Mouse (Mus musculus) kidney, embryonic 15.5 days (tissue): ENCODE results near the gene R3hdm4. TPM values are rescaled to one million over a fixed set of nuclear protein-coding genes. Genes with fewer than 3 reads are reported as not detected.

Experiments used
- ATAC-seq: fragments of 200-750 bp; cut with Nextera tagmentation; replicated peaks from 2 replicates; pipeline ENCODE4 v1.8.0; 2017; ENCODE audit warnings: moderate TSS enrichment; ENCODE audit not compliant: low FRiP score
- H3K27ac ChIP-seq: fragments of 300-500 bp; sonication (generic); 2 replicates; pipeline ENCODE4 v1.5.1; 2015; ENCODE audit warnings: mild to moderate bottlenecking, inconsistent platforms
- H3K27me3 ChIP-seq: fragments of 300-500 bp; sonication (generic); 2 replicates; pipeline ENCODE4 v1.6.1; 2015; ENCODE audit warnings: inconsistent platforms
- H3K36me3 ChIP-seq: fragments of 300-500 bp; sonication (generic); 2 replicates; pipeline ENCODE4 v1.6.1; 2015; ENCODE audit warnings: inconsistent platforms
- H3K4me1 ChIP-seq: fragments of 300-500 bp; sonication (generic); 2 replicates; pipeline ENCODE4 v1.6.1; 2015; ENCODE audit warnings: inconsistent platforms
- H3K4me2 ChIP-seq: fragments of 300-500 bp; sonication (generic); 2 replicates; pipeline ENCODE4 v1.6.1; 2015; ENCODE audit warnings: moderate library complexity, mild to moderate bottlenecking, inconsistent platforms
- H3K4me3 ChIP-seq: fragments of 300-500 bp; sonication (generic); replicated peaks from 2 replicates; pipeline ENCODE4 v1.5.1; 2015; ENCODE audit warnings: mild to moderate bottlenecking, inconsistent platforms
- H3K9ac ChIP-seq: fragments of 300-500 bp; sonication (generic); 2 replicates; pipeline ENCODE4 v1.6.1; 2015; ENCODE audit warnings: mild to moderate bottlenecking, inconsistent platforms
- H3K9me3 ChIP-seq: fragments of 300-500 bp; sonication (generic); replicated peaks from 2 replicates; pipeline ENCODE4 v1.6.1; 2016; ENCODE audit warnings: inconsistent platforms
- WGBS: fragments of 180-500 bp; shearing (Covaris S2); methylation state at CpG from one replicate; pipeline ENCODE4 v1.1.7; 2015; ENCODE audit warnings: mixed read lengths; 5-methylcytosine and 5-hydroxymethylcytosine counted together
- polyA plus RNA-seq: library from polyadenylated mRNA; unstranded; fragments of >200 nt; fragmentation: Nextera tagmentation; extraction: Ambion mirVana; gene quantifications from 2 replicates; pipeline ENCODE4 v1.2.1, GENCODE M21; 2015

Gene R3hdm4
- polyA plus RNA-seq, 1 experiment from 2014 or later, result 155 TPM

GRCm38 (mm10) chr10:79929967-79930825 lies 9.2 kb upstream of the R3hdm4 start:
- WGBS, result 81% methylated on average over 18 of the region's 18 CpGs
- Histone ChIP-seq H3K36me3 (peaks cover 41% of the 10 kb centered on the region), H3K4me1 (peaks cover 84% of the 10 kb centered on the region), H3K4me3 (peak overlapping the region; percentile 100; the same call in 1 of the 2 replicates), H3K27me3 (no peaks in the 10 kb centered on the region), H3K4me2 (peak overlapping the region; percentile 90; the same call in 1 of the 2 replicates), H3K9ac (peak overlapping the region; percentile 8; the same call in 1 of the 2 replicates), H3K27ac (peak overlapping the region; percentile 62), H3K9me3 (no peaks in the 10 kb centered on the region)
- ATAC-seq, result no peak

- H3K9me3 ChIP-seq, result no peaks in the 10 kb centered on the region
- peaks cover 78% of the 10 kb centered on the region for H3K4me1 ChIP-seq
- H3K4me2 ChIP-seq, result peak overlapping the region; percentile 90
- H3K27ac ChIP-seq, result peak overlapping the region; percentile 62
- H3K4me3 ChIP-seq, result peak overlapping the region; percentile 100
- no peaks in the 10 kb centered on the region for H3K27me3 ChIP-seq
- WGBS, result 19% methylated on average over 8 of the region's 9 CpGs
- H3K9ac ChIP-seq, result peak overlapping the region; percentile 38; the same call in 1 of the 2 replicates
- no peak for ATAC-seq
- peaks cover 38% of the 10 kb centered on the region for H3K36me3 ChIP-seq
Measured at GRCm38 (mm10) chr10:79928907-79929701, 8.1 kb upstream of the R3hdm4 start.

- Histone ChIP-seq H3K4me3 (peak overlapping the region; percentile 100), H3K4me2 (peak overlapping the region; percentile 90), H3K9ac (peak overlapping the region; percentile 92), H3K36me3 (peaks cover 28% of the 10 kb centered on the region), H3K4me1 (peaks cover 73% of the 10 kb centered on the region), H3K9me3 (no peaks in the 10 kb centered on the region), H3K27ac (peak overlapping the region; percentile 98), H3K27me3 (peaks cover 5% of the 10 kb centered on the region)
- no peak for ATAC-seq
- WGBS, result 1% methylated on average over 29 of the region's 29 CpGs
Measured at GRCm38 (mm10) chr10:79928030-79928694, 7.2 kb upstream of the R3hdm4 start.

GRCm38 (mm10) chr10:79927324-79928029 lies 6.5 kb upstream of the R3hdm4 start:
- peak overlapping the region; percentile 98 for H3K27ac ChIP-seq
- WGBS, result under 1% methylated on average over 54 of the region's 54 CpGs
- H3K9me3 ChIP-seq, result no peaks in the 10 kb centered on the region
- H3K27me3 ChIP-seq, result peaks cover 12% of the 10 kb centered on the region
- peak; percentile 41 for ATAC-seq
- peak overlapping the region; percentile 92 for H3K9ac ChIP-seq
- peak overlapping the region; percentile 100 for H3K4me3 ChIP-seq
- peaks cover 22% of the 10 kb centered on the region for H3K36me3 ChIP-seq
- H3K4me1 ChIP-seq, result peaks cover 66% of the 10 kb centered on the region
- H3K4me2 ChIP-seq, result peak overlapping the region; percentile 90

- ATAC-seq, result peak; percentile 60
- peak within 1 kb of the TSS; percentile 90 for H3K4me2 ChIP-seq
- peak within 1 kb of the TSS; percentile 100 for H3K4me3 ChIP-seq
- WGBS, result under 1% methylated on average over 63 of the region's 63 CpGs
- peaks cover 61% of the 10 kb centered on the region for H3K4me1 ChIP-seq
- H3K27ac ChIP-seq, result peak within 1 kb of the TSS; percentile 98
- peaks cover 14% of the 10 kb centered on the region for H3K36me3 ChIP-seq
- no peaks in the 10 kb centered on the region for H3K9me3 ChIP-seq
- peak within 1 kb of the TSS; percentile 92 for H3K9ac ChIP-seq
- H3K27me3 ChIP-seq, result peaks cover 19% of the 10 kb centered on the region
Measured at GRCm38 (mm10) chr10:79926491-79927323, 5.7 kb upstream of the R3hdm4 start, which contains the start of gene Arid3a. Gene Arid3a, plus strand, starts transcription at chr10:79927043.

GRCm38 (mm10) chr10:79925785-79926490 lies 4.9 kb upstream of the R3hdm4 start:
- H3K36me3 ChIP-seq, result peaks cover 6% of the 10 kb centered on the region
- peaks cover 27% of the 10 kb centered on the region for H3K27me3 ChIP-seq
- peak overlapping the region; percentile 98 for H3K27ac ChIP-seq
- WGBS, result 6% methylated on average over 15 of the region's 15 CpGs
- H3K9ac ChIP-seq, result peak overlapping the region; percentile 92
- H3K9me3 ChIP-seq, result no peaks in the 10 kb centered on the region
- H3K4me1 ChIP-seq, result peaks cover 61% of the 10 kb centered on the region
- no peak for ATAC-seq
- H3K4me3 ChIP-seq, result peak overlapping the region; percentile 100
- peak overlapping the region; percentile 90 for H3K4me2 ChIP-seq

- no peak overlapping the region for H3K9ac ChIP-seq
- H3K27me3 ChIP-seq, result peaks cover 34% of the 10 kb centered on the region
- 11% methylated on average over 29 of the region's 29 CpGs for WGBS
- H3K36me3 ChIP-seq, result no peaks in the 10 kb centered on the region
- no peaks in the 10 kb centered on the region for H3K9me3 ChIP-seq
- peaks cover 61% of the 10 kb centered on the region for H3K4me1 ChIP-seq
- H3K27ac ChIP-seq, result peak overlapping the region; percentile 98; the same call in 1 of the 2 replicates
- peak overlapping the region; percentile 100; the same call in 1 of the 2 replicates for H3K4me3 ChIP-seq
- peak overlapping the region; percentile 90 for H3K4me2 ChIP-seq
- no peak for ATAC-seq
Measured at GRCm38 (mm10) chr10:79924998-79925784, 4.2 kb upstream of the R3hdm4 start.

- peak overlapping the region; percentile 35 for H3K9ac ChIP-seq
- H3K27me3 ChIP-seq, result peaks cover 65% of the 10 kb centered on the region
- WGBS, result under 1% methylated on average over 34 of the region's 34 CpGs
- peak overlapping the region; percentile 57 for H3K4me2 ChIP-seq
- no peak for ATAC-seq
- H3K4me1 ChIP-seq, result peaks cover 71% of the 10 kb centered on the region
- peak overlapping the region; percentile 34 for H3K4me3 ChIP-seq
- H3K9me3 ChIP-seq, result no peaks in the 10 kb centered on the region
- no peaks in the 10 kb centered on the region for H3K36me3 ChIP-seq
- H3K27ac ChIP-seq, result no peak overlapping the region
Measured at GRCm38 (mm10) chr10:79921572-79921971, 564 bp upstream of the R3hdm4 start.

- Histone ChIP-seq H3K27me3 (peaks cover 65% of the 10 kb centered on the region), H3K4me3 (peak overlapping the region; percentile 34), H3K9me3 (no peaks in the 10 kb centered on the region), H3K9ac (no peak overlapping the region), H3K36me3 (no peaks in the 10 kb centered on the region), H3K27ac (no peak overlapping the region), H3K4me2 (peak overlapping the region; percentile 57), H3K4me1 (peaks cover 69% of the 10 kb centered on the region)
- 0 out of 2 replicates have a peak, but pooled peaks have one; percentile 5 for ATAC-seq
- WGBS, result 18% methylated on average over 26 of the region's 26 CpGs
Measured at GRCm38 (mm10) chr10:79920056-79920890, 735 bp downstream of the R3hdm4 start.
